Comparison of ENCODE assay signal across 17 mouse cellular contexts in genomic region chr10:86891066-86891465, GRCm38 (mm10).
"Had no signal": no experiment of that assay in that cellular context is flagged by ENCODE, and none has a peak within 500 bp of the region (broad histone marks: within the 10 kb centered on the region; RNA-seq: fewer than 3 reads in every experiment).

No protein-coding gene starts in this region.

- DNase-seq: cerebellum, adult 18-20 months; cerebellum, adult 8-10 months; cerebellum, adult 9-10 months; cerebellum, adult 9-11 months; cerebellum, postnatal 36 days; embryo, embryonic 11 days; heart, adult 2 months had no signal

- H3K36me3 ChIP-seq: embryonic facial prominence, embryonic 10.5 days; embryonic facial prominence, embryonic 12.5 days; embryonic facial prominence, embryonic 13.5 days; embryonic facial prominence, embryonic 15.5 days; forebrain, embryonic 10.5 days; forebrain, embryonic 12.5 days; forebrain, embryonic 15.5 days had no signal

- H3K27ac ChIP-seq: embryonic facial prominence, embryonic 10.5 days; embryonic facial prominence, embryonic 12.5 days; embryonic facial prominence, embryonic 13.5 days; embryonic facial prominence, embryonic 15.5 days; forebrain, embryonic 10.5 days; forebrain, embryonic 12.5 days; forebrain, embryonic 13.5 days; forebrain, embryonic 15.5 days; gastrocnemius, adult 2 months; heart, adult 2 months had no signal

- H3K4me1 ChIP-seq: embryonic facial prominence, embryonic 12.5 days; embryonic facial prominence, embryonic 13.5 days; embryonic facial prominence, embryonic 15.5 days; forebrain, embryonic 10.5 days; forebrain, embryonic 12.5 days; forebrain, embryonic 13.5 days had no signal

- H3K27me3 ChIP-seq: embryonic facial prominence, embryonic 12.5 days; embryonic facial prominence, embryonic 13.5 days; embryonic facial prominence, embryonic 15.5 days; forebrain, embryonic 15.5 days had no signal

- H3K4me3 ChIP-seq: embryonic facial prominence, embryonic 10.5 days; embryonic facial prominence, embryonic 12.5 days; embryonic facial prominence, embryonic 13.5 days; embryonic facial prominence, embryonic 15.5 days; erythroblast, embryonic 14.5 days; forebrain, embryonic 10.5 days; forebrain, embryonic 12.5 days; forebrain, embryonic 13.5 days; forebrain, embryonic 15.5 days; gastrocnemius, adult 2 months; heart, adult 2 months had no signal

- H3K9me3 ChIP-seq: embryonic facial prominence, embryonic 10.5 days; embryonic facial prominence, embryonic 12.5 days; embryonic facial prominence, embryonic 13.5 days; embryonic facial prominence, embryonic 15.5 days; forebrain, embryonic 10.5 days; forebrain, embryonic 12.5 days; forebrain, embryonic 13.5 days; forebrain, embryonic 15.5 days had no signal
